Mouse (Mus musculus): ENCODE results near the gene Psmd2. TPM values are rescaled to one million over a fixed set of nuclear protein-coding genes. Genes with fewer than 3 reads are reported as not detected.

Gene Psmd2
- polyA plus RNA-seq, 1 experiment from 2014 or later = 401 TPM

DNA sequence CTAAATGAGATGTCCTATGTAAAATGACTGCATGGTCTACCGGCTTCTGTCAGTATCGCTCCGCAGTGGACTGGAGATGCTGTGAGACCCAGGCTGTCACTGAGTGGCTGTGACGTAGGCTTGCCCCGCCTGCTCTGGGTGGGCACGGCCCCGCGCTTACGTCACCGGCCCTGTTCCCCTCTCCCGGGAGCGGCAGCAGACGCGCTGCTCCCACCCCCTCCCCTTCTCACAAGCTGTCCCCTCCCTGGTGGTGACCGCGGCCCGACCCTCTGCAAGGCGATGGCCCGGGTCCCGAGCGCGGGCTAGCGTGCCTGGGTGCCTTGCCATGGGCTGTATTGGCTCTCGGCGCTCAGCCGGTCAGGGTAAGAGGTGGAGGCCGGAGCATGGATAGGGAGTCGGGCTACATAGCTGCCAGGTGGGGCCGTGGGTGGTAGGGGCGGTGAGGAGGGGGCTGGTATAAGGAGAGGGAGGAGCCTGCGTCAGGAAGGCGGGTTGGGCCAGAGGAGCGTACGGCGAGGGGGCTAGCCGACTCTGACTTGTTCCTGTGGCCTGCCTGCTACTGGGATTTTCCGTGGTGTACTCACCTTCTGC is 41.8 kb downstream of the Psmd2 start, which contains the start of gene Fam131a:
Fam131a (plus strand) TSS at position 131 of the 591 bp plus-strand sequence.
- Histone ChIP-seq H3K4me2 (replicated peaks) (peak within 1 kb of the TSS; percentile 74), H3K4me1 (peaks cover 19% of the 10 kb centered on the region; the same call in 1 of the 2 replicates), H3K4me3 (peak within 1 kb of the TSS; percentile 57), H3K27ac (peak within 1 kb of the TSS; percentile 89), H3K9me3 (no peaks in the 10 kb centered on the region), H3K27me3 (no peaks in the 10 kb centered on the region), H3K36me3 (peaks cover 39% of the 10 kb centered on the region), H3K9ac (peak within 1 kb of the TSS; percentile 68)
- WGBS = under 1% methylated on average over 37 of the region's 37 CpGs
- peak; percentile 90 for ATAC-seq (ENCODE audit: insufficient number of reproducible peaks, insufficient read depth, low FRiP score, low TSS enrichment)

- 79% methylated on average over 8 of the region's 8 CpGs for WGBS
- H3K9me3 ChIP-seq = no peaks in the 10 kb centered on the region
- no peak overlapping the region for H3K4me3 ChIP-seq
- H3K9ac ChIP-seq = no peak overlapping the region
- no peak for ATAC-seq (ENCODE audit: insufficient number of reproducible peaks, insufficient read depth, low FRiP score, low TSS enrichment)
- peaks cover 23% of the 10 kb centered on the region for H3K36me3 ChIP-seq
- peaks cover 19% of the 10 kb centered on the region; the same call in 1 of the 2 replicates for H3K4me1 ChIP-seq
- no peak overlapping the region for H3K4me2 ChIP-seq (replicated peaks)
- no peak overlapping the region for H3K27ac ChIP-seq
- H3K27me3 ChIP-seq = no peaks in the 10 kb centered on the region
Observed at GRCm38 (mm10) chr16:20694781-20695180, 43.3 kb downstream of the Psmd2 start.

GRCm38 (mm10) chr16:20695622-20696323 is 44.3 kb downstream of the Psmd2 start:
- peaks cover 19% of the 10 kb centered on the region; the same call in 1 of the 2 replicates for H3K4me1 ChIP-seq
- WGBS = 3% methylated on average over 46 of the region's 46 CpGs

GRCm38 (mm10) chr16:20699266-20699665 is 47.8 kb downstream of the Psmd2 start:
- H3K4me3 ChIP-seq = no peak overlapping the region
- H3K9ac ChIP-seq = no peak overlapping the region
- H3K27me3 ChIP-seq = no peaks in the 10 kb centered on the region
- 0 out of 2 replicates have a peak, but pooled peaks cover 6% of the 10 kb centered on the region for H3K36me3 ChIP-seq
- WGBS = 76% methylated on average over 5 of the region's 5 CpGs
- H3K27ac ChIP-seq = no peak overlapping the region
- H3K4me2 ChIP-seq (replicated peaks) = no peak overlapping the region
- ATAC-seq (ENCODE audit: insufficient number of reproducible peaks, insufficient read depth, low FRiP score, low TSS enrichment) = no peak
- H3K4me1 ChIP-seq = peaks cover 21% of the 10 kb centered on the region
- no peaks in the 10 kb centered on the region for H3K9me3 ChIP-seq

More at GRCm38 (mm10) chr16:20695622-20696323, 44.3 kb downstream of the Psmd2 start:
- peak overlapping the region; percentile 39 for H3K4me3 ChIP-seq
- no peaks in the 10 kb centered on the region for H3K9me3 ChIP-seq
- H3K9ac ChIP-seq = peak overlapping the region; percentile 16; the same call in 1 of the 2 replicates
- peak overlapping the region; percentile 58 for H3K4me2 ChIP-seq (replicated peaks)
- peaks cover 16% of the 10 kb centered on the region for H3K36me3 ChIP-seq
- H3K27me3 ChIP-seq = no peaks in the 10 kb centered on the region
- no peak overlapping the region; the same call in 1 of the 2 replicates for H3K27ac ChIP-seq
- ATAC-seq (ENCODE audit: insufficient number of reproducible peaks, insufficient read depth, low FRiP score, low TSS enrichment) = peak; percentile 73

GRCm38 (mm10) chr16:20700036-20700435 is 48.6 kb downstream of the Psmd2 start:
- Histone ChIP-seq H3K4me1 (peaks cover 21% of the 10 kb centered on the region), H3K27ac (no peak overlapping the region), H3K4me2 (replicated peaks) (no peak overlapping the region), H3K9ac (no peak overlapping the region), H3K9me3 (no peaks in the 10 kb centered on the region), H3K36me3 (peaks cover 9% of the 10 kb centered on the region; the same call in 1 of the 2 replicates), H3K27me3 (no peaks in the 10 kb centered on the region), H3K4me3 (no peak overlapping the region)
- WGBS = 29% methylated on average over 5 of the region's 5 CpGs
- no peak for ATAC-seq (ENCODE audit: insufficient number of reproducible peaks, insufficient read depth, low FRiP score, low TSS enrichment)

DNA sequence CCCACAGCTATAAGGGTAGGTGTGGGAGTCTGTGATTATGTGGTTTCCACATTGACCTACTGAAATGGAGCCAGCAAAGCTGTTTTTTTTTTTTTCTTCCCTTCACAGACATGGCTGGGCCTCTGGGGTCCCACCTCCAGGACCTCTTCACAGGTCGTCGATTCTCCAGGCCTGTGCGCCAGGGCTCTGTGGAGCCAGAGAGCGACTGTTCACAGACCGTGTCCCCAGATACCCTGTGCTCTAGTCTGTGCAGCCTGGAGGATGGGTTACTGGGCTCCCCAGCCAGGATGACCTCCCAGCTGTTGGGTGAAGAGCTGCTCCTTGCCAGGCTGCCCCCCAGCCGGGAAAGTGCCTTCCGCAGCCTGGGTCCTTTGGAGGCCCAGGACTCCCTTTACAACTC is 49.9 kb downstream of the Psmd2 start:
- Histone ChIP-seq H3K4me1 (peaks cover 18% of the 10 kb centered on the region), H3K4me2 (replicated peaks) (peak overlapping the region; percentile 20; the same call in 1 of the 2 replicates), H3K27ac (peak overlapping the region; percentile 78), H3K36me3 (peaks cover 20% of the 10 kb centered on the region), H3K27me3 (no peaks in the 10 kb centered on the region), H3K9me3 (no peaks in the 10 kb centered on the region), H3K9ac (0 out of 2 replicates have a peak overlapping the region, but pooled peaks have one; percentile 28), H3K4me3 (no peak overlapping the region)
- 48% methylated on average over 7 of the region's 7 CpGs for WGBS
- ATAC-seq (ENCODE audit: insufficient number of reproducible peaks, insufficient read depth, low FRiP score, low TSS enrichment) = 0 out of 2 replicates have a peak, but pooled peaks have one; percentile 42

- peak; percentile 47; the same call in 1 of the 2 replicates for ATAC-seq (ENCODE audit: insufficient number of reproducible peaks, insufficient read depth, low FRiP score, low TSS enrichment)
- Histone ChIP-seq H3K27ac (peak overlapping the region; percentile 78), H3K27me3 (no peaks in the 10 kb centered on the region), H3K4me3 (no peak overlapping the region), H3K4me1 (peaks cover 17% of the 10 kb centered on the region), H3K9me3 (no peaks in the 10 kb centered on the region), H3K36me3 (peaks cover 25% of the 10 kb centered on the region), H3K4me2 (replicated peaks) (peak overlapping the region; percentile 20), H3K9ac (peak overlapping the region; percentile 28; the same call in 1 of the 2 replicates)
- 8% methylated on average over 12 of the region's 12 CpGs for WGBS
Observed at GRCm38 (mm10) chr16:20701729-20702521, 50.5 kb downstream of the Psmd2 start.

GRCm38 (mm10) chr16:20702522-20702893 is 51.1 kb downstream of the Psmd2 start:
- 6% methylated on average over 8 of the region's 8 CpGs for WGBS
- Histone ChIP-seq H3K9ac (peak overlapping the region; percentile 28; the same call in 1 of the 2 replicates), H3K4me1 (peaks cover 17% of the 10 kb centered on the region), H3K4me3 (no peak overlapping the region), H3K4me2 (replicated peaks) (peak overlapping the region; percentile 20), H3K27me3 (no peaks in the 10 kb centered on the region), H3K36me3 (peaks cover 30% of the 10 kb centered on the region), H3K27ac (peak overlapping the region; percentile 78), H3K9me3 (no peaks in the 10 kb centered on the region)
- no peak; the same call in 1 of the 2 replicates for ATAC-seq (ENCODE audit: insufficient number of reproducible peaks, insufficient read depth, low FRiP score, low TSS enrichment)

- no peaks in the 10 kb centered on the region for H3K27me3 ChIP-seq
- ATAC-seq (ENCODE audit: insufficient number of reproducible peaks, insufficient read depth, low FRiP score, low TSS enrichment) = no peak
- no peak overlapping the region for H3K4me2 ChIP-seq (replicated peaks)
- no peaks in the 10 kb centered on the region for H3K9me3 ChIP-seq
- peaks cover 17% of the 10 kb centered on the region for H3K4me1 ChIP-seq
- no peak overlapping the region for H3K27ac ChIP-seq
- no peak overlapping the region for H3K9ac ChIP-seq
- no peak overlapping the region for H3K4me3 ChIP-seq
- H3K36me3 ChIP-seq = peaks cover 35% of the 10 kb centered on the region
- 93% methylated on average over 10 of the region's 10 CpGs for WGBS
Observed at GRCm38 (mm10) chr16:20703071-20703470, 51.6 kb downstream of the Psmd2 start.

DNA sequence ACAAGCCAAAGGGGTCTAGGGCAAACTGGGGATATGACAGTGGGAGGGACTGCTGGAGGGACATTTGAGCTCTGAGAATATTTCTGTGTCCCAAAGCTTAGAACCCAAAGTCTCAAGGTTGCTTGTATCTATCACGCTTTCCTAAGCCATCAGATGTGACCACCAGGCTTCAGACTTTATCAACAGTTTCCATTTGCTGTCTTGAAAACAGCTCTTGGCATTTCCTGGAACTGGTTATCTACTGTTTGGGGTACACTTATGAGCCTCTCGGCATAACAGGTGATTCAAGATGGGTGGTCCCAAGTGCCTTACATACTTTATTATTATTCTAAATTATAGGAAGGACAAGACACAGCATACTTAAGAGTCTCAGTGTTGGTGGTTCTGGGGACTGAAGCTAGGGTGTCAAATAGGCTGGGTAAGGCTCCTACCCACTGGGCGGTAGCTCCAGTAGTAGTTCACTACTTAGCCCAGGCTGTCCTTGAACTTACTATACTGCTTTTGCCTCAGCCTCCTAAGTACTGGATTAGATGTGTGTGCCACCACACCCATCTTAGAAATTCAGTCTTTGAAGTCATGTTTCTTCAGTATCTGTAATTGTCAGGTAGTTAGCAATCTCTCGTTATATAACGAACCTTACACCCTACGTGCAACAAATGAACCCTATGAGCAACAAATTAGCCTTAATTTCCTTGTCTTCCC is 52.4 kb downstream of the Psmd2 start:
- Histone ChIP-seq H3K4me2 (replicated peaks) (no peak overlapping the region), H3K36me3 (peaks cover 38% of the 10 kb centered on the region), H3K4me3 (no peak overlapping the region), H3K9ac (no peak overlapping the region), H3K9me3 (no peaks in the 10 kb centered on the region), H3K27ac (no peak overlapping the region), H3K27me3 (no peaks in the 10 kb centered on the region), H3K4me1 (peaks cover 17% of the 10 kb centered on the region)
- WGBS = 93% methylated on average over 6 of the region's 6 CpGs
- no peak for ATAC-seq (ENCODE audit: insufficient number of reproducible peaks, insufficient read depth, low FRiP score, low TSS enrichment)

GRCm38 (mm10) chr16:20705786-20706185 is 54.3 kb downstream of the Psmd2 start:
- H3K27ac ChIP-seq = no peak overlapping the region
- no peak overlapping the region for H3K4me3 ChIP-seq
- no peak overlapping the region for H3K4me2 ChIP-seq (replicated peaks)
- H3K9me3 ChIP-seq = no peaks in the 10 kb centered on the region
- 88% methylated on average over 3 of the region's 3 CpGs for WGBS
- no peak overlapping the region for H3K9ac ChIP-seq
- no peak for ATAC-seq (ENCODE audit: insufficient number of reproducible peaks, insufficient read depth, low FRiP score, low TSS enrichment)
- H3K27me3 ChIP-seq = no peaks in the 10 kb centered on the region
- H3K36me3 ChIP-seq = peaks cover 49% of the 10 kb centered on the region
- H3K4me1 ChIP-seq = peaks cover 17% of the 10 kb centered on the region

Measured in embryonic facial prominence, embryonic 12.5 days (tissue).